Mouse (Mus musculus) spleen, adult 2 months (tissue): Measurements from ENCODE around the gene Gm11099. TPM values are rescaled to one million over a fixed set of nuclear protein-coding genes. Genes with fewer than 3 reads are reported as not detected.

Source experiments
- DNase-seq, 2 experiments: peaks; one replicate each; pipeline versions ENCODE4 v3.0.0 to v3.0.0-alpha.2; 2012 to 2021; ENCODE audit warnings: low spot score in 2 of 2, low read depth in 1 of 2
- H3K27ac ChIP-seq: fragments of 200-500 bp; 2 replicates; pipeline ENCODE4 v1.5.1; 2012; ENCODE audit warnings: low read length, inconsistent platforms; ENCODE audit not compliant: insufficient read depth
- H3K27me3 ChIP-seq: fragments of 200-500 bp; 2 replicates; pipeline ENCODE4 v1.6.1; 2012; ENCODE audit warnings: mild to moderate bottlenecking, moderate library complexity, low read length, inconsistent platforms; ENCODE audit not compliant: control insufficient read depth, insufficient read depth
- H3K36me3 ChIP-seq: fragments of 200-500 bp; 2 replicates; pipeline ENCODE4 v1.6.1; 2012; ENCODE audit warnings: mild to moderate bottlenecking, low read length, inconsistent platforms; ENCODE audit not compliant: control insufficient read depth, insufficient read depth
- H3K4me1 ChIP-seq: fragments of 200-500 bp; 2 replicates; pipeline ENCODE4 v1.6.1; 2011; ENCODE audit warnings: inconsistent platforms; ENCODE audit not compliant: control insufficient read depth, insufficient read depth, insufficient read length
- H3K4me3 ChIP-seq: fragments of 200-500 bp; 2 replicates; pipeline ENCODE4 v1.5.1; 2011; ENCODE audit warnings: mild to moderate bottlenecking, inconsistent platforms; ENCODE audit not compliant: insufficient read depth, insufficient read length; ENCODE audit errors: extremely low read depth
- CTCF ChIP-seq: fragments of 200-500 bp; IDR thresholded peaks from 2 replicates; pipeline ENCODE4 v1.5.1; 2011; ENCODE audit warnings: mild to moderate bottlenecking, inconsistent platforms; ENCODE audit not compliant: insufficient read depth, insufficient read length, insufficient replicate concordance; ENCODE audit errors: extremely low read depth
- POLR2A ChIP-seq: fragments of 200-500 bp; IDR thresholded peaks from 2 replicates; pipeline ENCODE4 v1.6.1; 2011; ENCODE audit warnings: low read depth, low read length, inconsistent platforms
- WGBS: fragments of 180-500 bp; shearing (Covaris S2); methylation state at CpG from one replicate; pipeline ENCODE4 v1.1.7; 2018; 5-methylcytosine and 5-hydroxymethylcytosine counted together
- polyA plus RNA-seq: library from polyadenylated mRNA; depleted of rRNA; stranded (reverse); fragments of >200 nt; gene quantifications from 2 replicates; pipeline ENCODE4 v1.2.3, GENCODE M21; 2012; rRNA removed

Gene Gm11099
- not detected in 2 replicates for polyA plus RNA-seq

DNA sequence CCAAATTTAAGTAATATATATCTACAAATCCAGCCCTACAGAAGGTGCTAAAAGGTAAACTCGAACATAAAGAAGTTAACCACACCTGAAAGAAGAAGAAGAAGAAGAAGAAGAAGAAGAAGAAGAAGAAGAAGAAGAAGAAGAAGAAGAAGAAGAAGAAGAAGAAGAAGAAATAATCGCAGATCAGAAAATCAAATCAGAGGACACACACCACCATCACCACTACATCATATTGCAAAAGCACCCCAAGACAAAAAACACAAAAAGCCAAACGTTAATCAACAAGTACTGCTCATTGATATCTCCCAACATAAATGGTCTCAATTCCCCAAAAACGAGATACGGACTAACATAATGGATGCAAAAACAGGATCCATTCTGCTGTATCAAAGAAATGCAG lies at the start of gene Gm11099:
Gene Gm11099 (plus strand): TSS at position 301 of the 400 bp plus-strand sequence.
- no peaks in the 10 kb centered on the region for H3K36me3 ChIP-seq
- H3K4me1 ChIP-seq: no peaks in the 10 kb centered on the region
- H3K27me3 ChIP-seq: no peaks in the 10 kb centered on the region
- no peak within 1 kb of the TSS for H3K27ac ChIP-seq
- no peak for DNase-seq
- TF ChIP-seq CTCF (no peak), POLR2A (no peak)
- 90% methylated on average over 5 of the region's 5 CpGs for WGBS
- H3K4me3 ChIP-seq: no peak within 1 kb of the TSS

DNA sequence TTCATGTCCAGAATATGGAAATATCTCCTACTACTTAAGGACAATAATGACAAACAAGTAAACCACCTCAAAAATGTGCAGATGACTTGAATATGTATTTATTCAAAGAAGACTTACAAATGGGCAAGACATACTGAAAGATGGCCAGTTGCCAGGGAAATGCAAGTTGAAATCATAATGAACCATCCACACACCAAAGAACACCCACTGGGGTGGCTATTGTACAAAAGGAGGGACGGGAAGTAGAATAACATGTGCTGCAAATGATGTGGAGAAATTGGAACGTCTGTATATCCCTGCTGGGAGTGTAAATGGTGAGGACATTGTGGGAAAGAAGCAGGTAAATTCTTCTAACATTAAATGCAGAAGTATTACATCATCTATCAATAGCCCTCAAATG lies 46.3 kb upstream of the Gm11099 start:
- TF ChIP-seq CTCF (no peak), POLR2A (no peak)
- 56% methylated on average over 2 of the region's 2 CpGs for WGBS
- H3K4me1 ChIP-seq: no peaks in the 10 kb centered on the region
- no peak overlapping the region for H3K4me3 ChIP-seq
- DNase-seq: no peak
- H3K36me3 ChIP-seq: no peaks in the 10 kb centered on the region
- H3K27me3 ChIP-seq: no peaks in the 10 kb centered on the region
- no peak overlapping the region for H3K27ac ChIP-seq

DNA sequence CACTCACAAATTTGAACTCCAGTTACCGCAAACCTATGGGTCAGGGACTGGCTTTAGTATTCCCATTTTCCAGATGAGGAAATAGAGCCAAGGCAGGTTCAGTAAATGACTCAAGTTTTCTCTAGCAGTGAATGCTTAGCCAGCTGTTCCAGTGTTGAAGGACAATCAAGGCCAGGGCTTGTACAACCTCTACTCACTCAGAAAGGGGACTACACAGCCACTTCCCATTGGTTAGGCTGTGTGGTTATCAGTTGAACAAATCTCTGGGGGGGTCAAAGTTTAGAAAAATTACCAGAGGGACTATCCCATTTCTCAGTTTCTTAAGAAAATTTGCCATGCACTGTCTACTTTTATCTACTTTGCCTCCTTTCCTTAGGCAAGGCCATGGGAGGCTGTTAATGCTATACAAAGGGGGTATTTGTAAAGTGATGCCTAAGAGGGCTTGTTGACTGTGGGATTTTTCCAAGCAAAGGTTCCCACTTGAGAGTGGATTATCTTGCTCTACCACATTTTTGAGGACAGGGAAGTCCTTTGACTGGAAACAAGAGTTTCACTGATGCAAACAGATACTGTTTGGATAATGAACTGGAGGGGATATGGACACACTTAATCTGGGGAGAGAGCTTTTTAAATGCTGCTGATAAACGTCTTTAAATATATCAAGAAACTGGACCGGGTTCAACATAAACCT lies 30.2 kb upstream of the Gm11099 start:
- TF ChIP-seq POLR2A (no peak), CTCF (no peak)
- Histone ChIP-seq H3K4me3 (no peak overlapping the region), H3K27me3 (no peaks in the 10 kb centered on the region), H3K27ac (no peak overlapping the region), H3K36me3 (no peaks in the 10 kb centered on the region), H3K4me1 (no peaks in the 10 kb centered on the region)
- DNase-seq: no peak
- 84% methylated on average over 3 of the region's 3 CpGs for WGBS

DNA sequence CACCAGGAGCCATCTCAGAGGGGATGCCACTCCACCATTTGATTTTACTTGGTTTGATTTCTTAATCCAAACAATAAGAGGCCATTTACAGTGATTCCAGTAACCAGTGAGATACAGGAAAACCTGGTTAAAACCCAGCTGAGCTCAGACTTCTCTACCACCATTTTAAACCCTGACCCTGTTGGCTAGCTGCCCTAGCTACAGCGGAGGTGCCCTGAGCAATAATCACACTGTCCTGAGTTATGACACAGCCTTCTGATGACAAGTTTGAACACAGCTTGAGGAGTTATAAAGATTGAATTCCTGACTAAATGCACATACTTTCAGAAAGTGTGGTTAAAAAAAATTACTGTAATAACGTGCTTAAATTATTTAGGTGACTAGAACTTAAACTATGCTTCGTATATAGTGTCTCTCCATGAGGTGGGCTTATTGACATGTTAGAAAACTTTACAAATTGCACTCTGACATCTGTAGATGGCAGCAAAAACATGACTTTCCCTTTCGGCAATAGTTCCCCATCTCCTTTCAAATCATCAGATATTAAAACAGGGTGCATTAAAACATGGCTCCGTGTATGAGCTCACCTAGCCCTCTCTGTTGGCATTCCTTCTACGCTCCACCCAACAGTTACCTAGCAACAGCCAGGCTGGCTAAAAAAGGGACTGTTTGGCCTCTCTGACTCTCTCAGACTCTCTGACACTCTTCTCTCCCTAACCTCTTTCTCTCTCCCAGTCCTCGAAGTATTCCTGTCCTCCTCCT lies 29.1 kb upstream of the Gm11099 start:
- TF ChIP-seq POLR2A: no peak
- TF ChIP-seq CTCF: no peak
- Histone ChIP-seq H3K4me3 (no peak overlapping the region), H3K4me1 (no peaks in the 10 kb centered on the region), H3K36me3 (no peaks in the 10 kb centered on the region), H3K27ac (no peak overlapping the region), H3K27me3 (no peaks in the 10 kb centered on the region)
- WGBS: 65% methylated on average over 7 of the region's 7 CpGs
- no peak for DNase-seq

DNA sequence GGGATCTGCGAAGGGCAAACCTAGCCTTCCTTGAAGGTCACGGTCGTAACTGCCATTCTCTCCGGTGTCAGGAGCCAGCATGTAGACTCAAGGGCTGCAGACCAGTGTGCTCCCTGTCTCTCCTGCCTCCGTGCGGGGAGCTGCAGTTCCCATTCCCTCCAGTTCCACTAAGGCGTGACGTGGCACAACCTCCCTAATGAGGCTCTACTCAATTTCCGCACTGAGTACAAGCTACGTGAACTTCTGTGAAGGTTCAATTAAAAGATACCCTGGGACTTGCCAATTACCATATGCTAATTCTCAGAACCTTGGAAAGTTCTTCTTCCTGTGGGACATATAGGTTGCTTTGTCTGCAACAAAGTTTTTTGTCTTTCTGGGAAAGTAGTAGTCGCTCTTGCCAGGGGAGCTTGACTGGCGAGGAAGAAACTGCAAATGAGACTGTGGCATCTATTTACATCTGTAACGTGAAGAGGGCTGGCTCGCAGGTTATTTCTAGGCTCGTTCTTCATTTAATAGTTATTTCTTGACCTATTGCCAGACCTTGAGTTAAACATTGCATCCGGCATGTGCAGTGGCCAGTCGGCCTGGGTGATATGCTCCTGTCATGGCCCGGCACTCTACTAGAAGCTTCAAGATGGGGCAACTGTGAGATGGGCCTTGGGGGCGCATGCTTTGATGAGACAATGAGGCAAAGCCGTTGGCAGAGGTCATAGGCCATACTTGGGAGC lies 26.8 kb upstream of the Gm11099 start:
- DNase-seq: no peak
- Histone ChIP-seq H3K27ac (no peak overlapping the region), H3K4me1 (no peaks in the 10 kb centered on the region), H3K4me3 (no peak overlapping the region), H3K27me3 (no peaks in the 10 kb centered on the region), H3K36me3 (no peaks in the 10 kb centered on the region)
- WGBS: 93% methylated on average over 20 of the region's 20 CpGs
- no peak for TF ChIP-seq CTCF
- TF ChIP-seq POLR2A: no peak

DNA sequence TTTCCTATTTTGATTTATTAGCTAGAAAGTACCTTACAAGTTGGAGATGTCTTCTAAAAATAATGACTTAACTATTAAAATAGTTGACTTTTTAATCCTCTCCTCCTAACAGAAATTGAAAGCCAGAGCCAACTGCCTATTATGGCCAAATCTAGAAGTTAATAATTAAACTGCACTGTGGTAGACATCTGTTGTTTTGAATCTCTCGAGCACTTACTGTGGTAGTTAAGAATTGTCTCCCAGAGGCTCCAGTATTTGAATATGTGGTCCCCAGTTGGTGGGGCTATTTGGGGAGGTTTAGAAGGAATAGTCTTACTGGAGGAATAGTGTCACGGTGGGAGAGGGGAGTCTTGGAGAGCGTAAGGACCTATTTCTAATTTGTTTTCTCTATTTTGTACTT lies 18.2 kb upstream of the Gm11099 start:
- no peak for DNase-seq

GRCm38 (mm10) chr2:58842443-58842842 lies 16.8 kb upstream of the Gm11099 start:
- no peak for DNase-seq
- Histone ChIP-seq H3K4me1 (no peaks in the 10 kb centered on the region; the same call in 1 of the 2 replicates), H3K27ac (no peak overlapping the region), H3K27me3 (no peaks in the 10 kb centered on the region), H3K36me3 (no peaks in the 10 kb centered on the region), H3K4me3 (no peak overlapping the region)
- TF ChIP-seq CTCF: no peak
- no peak for TF ChIP-seq POLR2A
- 85% methylated on average over 4 of the region's 4 CpGs for WGBS

More for the DNA sequence above, 18.2 kb upstream of the Gm11099 start:
- H3K27ac ChIP-seq: no peak overlapping the region
- no peaks in the 10 kb centered on the region for H3K27me3 ChIP-seq
- TF ChIP-seq CTCF (no peak), POLR2A (no peak)
- H3K4me1 ChIP-seq: no peaks in the 10 kb centered on the region; the same call in 1 of the 2 replicates
- 88% methylated on average over 3 of the region's 3 CpGs for WGBS
- H3K36me3 ChIP-seq: no peaks in the 10 kb centered on the region
- H3K4me3 ChIP-seq: no peak overlapping the region
